Mouse (Mus musculus): ENCODE results near the gene Dnajc24. TPM values are rescaled to one million over a fixed set of nuclear protein-coding genes. Genes with fewer than 3 reads are reported as not detected.

Dnajc24 gene
- polyA plus RNA-seq (2015; fragmentation: Nextera tagmentation; extraction: Ambion mirVana), result 22.1 and 28.3 TPM in 2 replicates

GRCm38 (mm10) chr2:106002835-106003739 lies at the start of gene Dnajc24:
Gene Dnajc24, minus strand, starts transcription at chr2:106003549.
- H3K27me3 ChIP-seq (ENCODE audit: control insufficient read depth, insufficient read depth, low read depth, low read length), result no peaks in the 10 kb centered on the region
- 1% methylated on average over 44 of the region's 44 CpGs for WGBS
- peak within 1 kb of the TSS; percentile 92 for H3K9ac ChIP-seq (ENCODE audit: low read depth, low read length)
- H3K27ac ChIP-seq (ENCODE audit: low read length), result peak within 1 kb of the TSS; percentile 87
- peak; percentile 99 for ATAC-seq
- H3K4me3 ChIP-seq (ENCODE audit: low read depth, low read length), result peak within 1 kb of the TSS; percentile 85
- H3K36me3 ChIP-seq (ENCODE audit: control insufficient read depth, insufficient read depth, low read length), result 0 out of 2 replicates have a peak, but pooled peaks cover 4% of the 10 kb centered on the region
- peaks cover 11% of the 10 kb centered on the region for H3K4me1 ChIP-seq (ENCODE audit: control insufficient read depth, insufficient read depth, low read length)
- peak within 1 kb of the TSS; percentile 67 for H3K4me2 ChIP-seq (ENCODE audit: low read length)
- H3K9me3 ChIP-seq (replicated peaks; ENCODE audit: control insufficient read depth, low read length, poor library complexity, severe bottlenecking), result no peaks in the 10 kb centered on the region

GRCm38 (mm10) chr2:106046686-106047085 lies 43.3 kb upstream of the Dnajc24 start:
- 83% methylated on average over 4 of the region's 4 CpGs for WGBS
- no peak overlapping the region for H3K9ac ChIP-seq (ENCODE audit: low read depth, low read length)

GRCm38 (mm10) chr2:106042495-106042894 lies 39.1 kb upstream of the Dnajc24 start:
- no peaks in the 10 kb centered on the region for H3K9me3 ChIP-seq (replicated peaks; ENCODE audit: control insufficient read depth, low read length, poor library complexity, severe bottlenecking)
- WGBS, result 46% methylated on average over 7 of the region's 7 CpGs
- no peaks in the 10 kb centered on the region for H3K4me1 ChIP-seq (ENCODE audit: control insufficient read depth, insufficient read depth, low read length)
- no peaks in the 10 kb centered on the region for H3K36me3 ChIP-seq (ENCODE audit: control insufficient read depth, insufficient read depth, low read length)
- H3K4me2 ChIP-seq (ENCODE audit: low read length), result no peak overlapping the region
- no peak for ATAC-seq
- no peak overlapping the region for H3K27ac ChIP-seq (ENCODE audit: low read length)
- H3K9ac ChIP-seq (ENCODE audit: low read depth, low read length), result no peak overlapping the region
- no peak overlapping the region for H3K4me3 ChIP-seq (ENCODE audit: low read depth, low read length)
- no peaks in the 10 kb centered on the region for H3K27me3 ChIP-seq (ENCODE audit: control insufficient read depth, insufficient read depth, low read depth, low read length)

More at GRCm38 (mm10) chr2:106046686-106047085, 43.3 kb upstream of the Dnajc24 start:
- Histone ChIP-seq H3K27me3 (ENCODE audit: control insufficient read depth, insufficient read depth, low read depth, low read length) (no peaks in the 10 kb centered on the region), H3K4me3 (ENCODE audit: low read depth, low read length) (no peak overlapping the region), H3K9me3 (replicated peaks; ENCODE audit: control insufficient read depth, low read length, poor library complexity, severe bottlenecking) (no peaks in the 10 kb centered on the region), H3K4me1 (ENCODE audit: control insufficient read depth, insufficient read depth, low read length) (no peaks in the 10 kb centered on the region), H3K27ac (ENCODE audit: low read length) (no peak overlapping the region), H3K36me3 (ENCODE audit: control insufficient read depth, insufficient read depth, low read length) (no peaks in the 10 kb centered on the region), H3K4me2 (ENCODE audit: low read length) (no peak overlapping the region)
- ATAC-seq, result no peak

GRCm38 (mm10) chr2:106041961-106042360 lies 38.6 kb upstream of the Dnajc24 start:
- no peak for ATAC-seq
- H3K4me2 ChIP-seq (ENCODE audit: low read length), result no peak overlapping the region
- H3K9me3 ChIP-seq (replicated peaks; ENCODE audit: control insufficient read depth, low read length, poor library complexity, severe bottlenecking), result no peaks in the 10 kb centered on the region
- no peaks in the 10 kb centered on the region for H3K27me3 ChIP-seq (ENCODE audit: control insufficient read depth, insufficient read depth, low read depth, low read length)
- 72% methylated on average over 5 of the region's 5 CpGs for WGBS
- H3K4me1 ChIP-seq (ENCODE audit: control insufficient read depth, insufficient read depth, low read length), result no peaks in the 10 kb centered on the region
- H3K36me3 ChIP-seq (ENCODE audit: control insufficient read depth, insufficient read depth, low read length), result no peaks in the 10 kb centered on the region
- no peak overlapping the region for H3K27ac ChIP-seq (ENCODE audit: low read length)
- no peak overlapping the region for H3K9ac ChIP-seq (ENCODE audit: low read depth, low read length)
- H3K4me3 ChIP-seq (ENCODE audit: low read depth, low read length), result no peak overlapping the region

GRCm38 (mm10) chr2:106038286-106038685 lies 34.9 kb upstream of the Dnajc24 start:
- Histone ChIP-seq H3K9me3 (replicated peaks; ENCODE audit: control insufficient read depth, low read length, poor library complexity, severe bottlenecking) (no peaks in the 10 kb centered on the region), H3K4me1 (ENCODE audit: control insufficient read depth, insufficient read depth, low read length) (no peaks in the 10 kb centered on the region), H3K27me3 (ENCODE audit: control insufficient read depth, insufficient read depth, low read depth, low read length) (no peaks in the 10 kb centered on the region), H3K27ac (ENCODE audit: low read length) (no peak overlapping the region), H3K4me2 (ENCODE audit: low read length) (no peak overlapping the region), H3K4me3 (ENCODE audit: low read depth, low read length) (no peak overlapping the region), H3K9ac (ENCODE audit: low read depth, low read length) (no peak overlapping the region), H3K36me3 (ENCODE audit: control insufficient read depth, insufficient read depth, low read length) (no peaks in the 10 kb centered on the region)
- no peak for ATAC-seq
- WGBS, result 48% methylated on average over 4 of the region's 4 CpGs

GRCm38 (mm10) chr2:106024895-106025294 lies 21.5 kb upstream of the Dnajc24 start:
- Histone ChIP-seq H3K4me3 (ENCODE audit: low read depth, low read length) (no peak overlapping the region), H3K36me3 (ENCODE audit: control insufficient read depth, insufficient read depth, low read length) (no peaks in the 10 kb centered on the region), H3K9ac (ENCODE audit: low read depth, low read length) (no peak overlapping the region), H3K4me1 (ENCODE audit: control insufficient read depth, insufficient read depth, low read length) (no peaks in the 10 kb centered on the region), H3K27me3 (ENCODE audit: control insufficient read depth, insufficient read depth, low read depth, low read length) (no peaks in the 10 kb centered on the region), H3K4me2 (ENCODE audit: low read length) (no peak overlapping the region), H3K9me3 (replicated peaks; ENCODE audit: control insufficient read depth, low read length, poor library complexity, severe bottlenecking) (no peaks in the 10 kb centered on the region), H3K27ac (ENCODE audit: low read length) (no peak overlapping the region)
- WGBS, result 74% methylated on average over 3 of the region's 3 CpGs
- no peak for ATAC-seq

- WGBS, result 63% methylated on average over 2 of the region's 2 CpGs
- no peak overlapping the region for H3K9ac ChIP-seq (ENCODE audit: low read depth, low read length)
- no peaks in the 10 kb centered on the region for H3K36me3 ChIP-seq (ENCODE audit: control insufficient read depth, insufficient read depth, low read length)
- H3K9me3 ChIP-seq (replicated peaks; ENCODE audit: control insufficient read depth, low read length, poor library complexity, severe bottlenecking), result no peaks in the 10 kb centered on the region
- no peak overlapping the region for H3K4me2 ChIP-seq (ENCODE audit: low read length)
- no peak for ATAC-seq
- no peaks in the 10 kb centered on the region for H3K4me1 ChIP-seq (ENCODE audit: control insufficient read depth, insufficient read depth, low read length)
- H3K4me3 ChIP-seq (ENCODE audit: low read depth, low read length), result no peak overlapping the region
- no peaks in the 10 kb centered on the region for H3K27me3 ChIP-seq (ENCODE audit: control insufficient read depth, insufficient read depth, low read depth, low read length)
- H3K27ac ChIP-seq (ENCODE audit: low read length), result no peak overlapping the region
Measured at GRCm38 (mm10) chr2:106008415-106008814, 5.1 kb upstream of the Dnajc24 start.

GRCm38 (mm10) chr2:105987999-105988398 lies 15.3 kb downstream of the Dnajc24 start:
- no peaks in the 10 kb centered on the region for H3K4me1 ChIP-seq (ENCODE audit: control insufficient read depth, insufficient read depth, low read length)
- no peak overlapping the region for H3K27ac ChIP-seq (ENCODE audit: low read length)
- H3K36me3 ChIP-seq (ENCODE audit: control insufficient read depth, insufficient read depth, low read length), result no peaks in the 10 kb centered on the region
- 32% methylated on average over 2 of the region's 2 CpGs for WGBS
- ATAC-seq, result no peak
- no peak overlapping the region for H3K4me2 ChIP-seq (ENCODE audit: low read length)
- no peaks in the 10 kb centered on the region for H3K9me3 ChIP-seq (replicated peaks; ENCODE audit: control insufficient read depth, low read length, poor library complexity, severe bottlenecking)
- no peak overlapping the region for H3K4me3 ChIP-seq (ENCODE audit: low read depth, low read length)
- H3K9ac ChIP-seq (ENCODE audit: low read depth, low read length), result no peak overlapping the region
- H3K27me3 ChIP-seq (ENCODE audit: control insufficient read depth, insufficient read depth, low read depth, low read length), result no peaks in the 10 kb centered on the region

GRCm38 (mm10) chr2:105987131-105987530 lies 16.2 kb downstream of the Dnajc24 start:
- no peak overlapping the region for H3K4me2 ChIP-seq (ENCODE audit: low read length)
- no peaks in the 10 kb centered on the region for H3K4me1 ChIP-seq (ENCODE audit: control insufficient read depth, insufficient read depth, low read length)
- no peak for ATAC-seq
- no peaks in the 10 kb centered on the region for H3K27me3 ChIP-seq (ENCODE audit: control insufficient read depth, insufficient read depth, low read depth, low read length)
- H3K27ac ChIP-seq (ENCODE audit: low read length), result no peak overlapping the region
- no peak overlapping the region for H3K4me3 ChIP-seq (ENCODE audit: low read depth, low read length)
- no peaks in the 10 kb centered on the region for H3K9me3 ChIP-seq (replicated peaks; ENCODE audit: control insufficient read depth, low read length, poor library complexity, severe bottlenecking)
- 26% methylated on average over 1 of the region's 1 CpGs for WGBS
- no peak overlapping the region for H3K9ac ChIP-seq (ENCODE audit: low read depth, low read length)
- H3K36me3 ChIP-seq (ENCODE audit: control insufficient read depth, insufficient read depth, low read length), result no peaks in the 10 kb centered on the region
